Mouse (Mus musculus): ENCODE measurements around the gene Sema3d.

DNA sequence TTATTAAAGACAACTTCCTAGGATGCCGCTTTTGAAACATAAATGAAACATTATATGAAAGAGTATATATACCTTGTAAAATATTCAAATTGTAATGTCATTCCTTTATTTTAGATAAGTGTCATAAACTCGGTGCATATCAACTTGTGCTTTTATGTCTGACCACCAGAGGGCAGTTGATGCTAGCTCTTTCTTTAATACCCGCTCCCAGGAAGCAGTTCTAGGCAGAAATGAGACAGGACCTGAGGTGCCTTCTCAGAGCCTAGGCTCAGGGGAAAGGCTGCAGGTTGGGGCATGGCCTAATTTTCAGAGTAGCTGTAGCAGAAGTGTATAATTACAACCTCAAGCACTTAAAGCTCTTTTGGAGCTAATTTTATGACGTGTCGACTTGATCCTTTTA is 179.0 kb downstream of the Sema3d start:
- TF ChIP-seq CTCF (IDR thresholded peaks at IDR 0.05): peak; percentile 82
- TF ChIP-seq EP300 (IDR thresholded peaks at IDR 0.05): no peak
